Mouse (Mus musculus) cerebellum, adult 9-10 months (tissue): ENCODE results near the gene Prkag3.
A peak's percentile ranks its signal among the peaks of the same experiment; 100 is the strongest.

ENCODE experiments used
- DNase-seq: peaks from one replicate; pipeline ENCODE4 v3.0.0; 2022

Prkag3 gene

DNA sequence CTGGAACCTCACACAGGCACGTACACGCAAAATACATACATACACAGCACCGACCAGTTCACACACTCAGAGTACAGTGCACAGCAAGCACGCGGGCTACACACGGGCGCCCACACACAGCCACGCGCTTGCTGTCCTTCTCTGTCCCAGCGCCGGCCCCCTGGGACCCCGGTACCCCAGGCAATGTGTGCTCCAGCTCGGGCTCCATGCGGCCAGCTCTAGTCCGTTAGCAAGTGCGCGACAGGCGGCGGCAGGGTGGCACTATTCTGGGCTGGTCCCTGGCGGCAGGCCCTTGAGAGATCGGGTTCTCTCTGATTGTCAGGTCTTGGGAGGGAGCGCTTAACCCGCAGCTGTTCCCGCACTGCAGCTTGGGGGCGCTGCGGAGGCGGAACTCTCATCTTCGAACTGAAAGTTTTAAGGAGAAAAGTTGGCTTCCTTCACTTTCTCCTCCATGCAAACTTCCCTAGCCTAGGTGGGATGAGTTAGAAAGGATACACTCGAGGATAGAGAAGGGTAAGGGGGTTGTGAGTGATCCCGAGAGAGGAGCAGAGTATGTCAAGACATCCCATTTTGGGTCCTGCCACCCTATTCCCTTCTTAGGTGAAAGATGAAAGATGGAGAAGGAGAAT, at the start of gene Prkag3:
TSS of gene Prkag3 (minus strand) at position 579 of the 629 bp plus-strand sequence.
- no peak for DNase-seq

DNA sequence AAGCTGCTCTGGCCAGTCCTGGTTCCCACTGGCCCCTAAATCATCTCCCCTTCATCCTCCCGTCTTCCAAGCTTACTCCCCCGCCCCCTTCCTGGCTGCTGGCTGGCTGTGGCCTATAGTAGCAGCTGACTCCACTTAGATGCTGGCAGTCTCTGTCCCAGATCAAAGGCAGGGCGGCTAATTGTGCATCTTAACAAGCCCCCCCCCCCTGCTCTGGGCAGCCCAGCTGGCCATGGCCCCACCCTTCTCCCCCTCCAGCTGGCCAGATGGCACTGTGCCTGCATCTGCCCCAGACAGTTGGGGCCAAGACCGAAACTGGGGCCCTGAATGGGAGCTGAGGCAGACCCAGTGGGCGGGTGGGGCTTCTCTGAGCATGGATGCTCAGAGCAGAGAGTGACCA, 48.4 kb upstream of the Prkag3 start:
- DNase-seq: no peak

- no peak for DNase-seq
Observed at GRCm38 (mm10) chr1:74795145-74795529, 46.1 kb upstream of the Prkag3 start.

- no peak for DNase-seq
Observed at GRCm38 (mm10) chr1:74794487-74795144, 45.6 kb upstream of the Prkag3 start.

GRCm38 (mm10) chr1:74792831-74793660, 44.0 kb upstream of the Prkag3 start:
- DNase-seq: no peak

GRCm38 (mm10) chr1:74791249-74791648, 42.2 kb upstream of the Prkag3 start, which contains the start of gene Wnt10a:
Wnt10a (plus strand) TSS chr1:74791516.
- no peak for DNase-seq

DNA sequence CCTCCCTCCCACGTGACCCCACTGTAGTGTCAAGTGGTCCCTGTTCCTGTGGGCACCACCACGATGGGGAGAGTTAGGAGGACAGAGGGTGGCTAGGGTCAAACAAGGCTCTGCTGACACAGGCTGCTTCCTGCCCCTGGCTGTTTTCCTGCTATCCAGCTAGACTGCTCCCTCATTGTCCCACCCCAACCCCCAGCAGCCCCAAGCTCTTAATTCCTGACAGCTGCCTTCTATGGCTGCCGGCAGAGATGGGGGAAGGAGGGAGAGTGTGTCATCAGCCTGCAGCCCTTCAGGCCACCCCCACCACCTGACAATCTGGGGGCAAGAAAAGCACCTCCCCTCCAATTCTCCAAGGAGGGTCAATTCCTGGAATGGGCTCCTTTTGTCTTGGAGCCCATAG, 41.1 kb upstream of the Prkag3 start:
- no peak for DNase-seq

DNA sequence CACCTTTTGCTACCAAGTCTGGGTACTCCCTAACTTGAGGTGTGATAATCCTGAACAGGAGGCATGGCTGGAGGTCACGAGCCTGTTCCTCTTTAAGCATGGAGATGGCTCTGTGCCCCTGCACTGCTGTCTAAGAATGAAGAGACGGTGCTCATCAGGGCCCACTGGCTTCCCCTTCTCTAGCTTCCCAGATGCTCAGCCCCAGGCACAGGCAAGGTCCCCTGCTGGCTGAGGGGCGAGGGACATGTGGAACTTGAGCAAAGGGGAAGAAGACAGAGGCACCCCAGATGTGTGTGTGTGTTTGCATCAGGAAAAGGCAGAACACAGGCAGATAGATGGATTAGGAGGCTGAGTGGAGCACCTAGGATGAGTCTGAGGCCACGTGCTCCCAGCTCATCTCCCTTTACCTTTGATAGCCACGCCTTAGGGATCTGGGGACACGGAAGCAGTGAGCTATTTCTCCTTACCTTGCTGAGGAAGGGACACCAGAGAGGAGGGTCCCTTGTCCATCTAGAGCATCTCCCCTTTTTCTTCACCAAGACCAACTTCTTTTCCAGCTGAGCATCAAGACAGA, 39.7 kb upstream of the Prkag3 start:
- no peak for DNase-seq

DNA sequence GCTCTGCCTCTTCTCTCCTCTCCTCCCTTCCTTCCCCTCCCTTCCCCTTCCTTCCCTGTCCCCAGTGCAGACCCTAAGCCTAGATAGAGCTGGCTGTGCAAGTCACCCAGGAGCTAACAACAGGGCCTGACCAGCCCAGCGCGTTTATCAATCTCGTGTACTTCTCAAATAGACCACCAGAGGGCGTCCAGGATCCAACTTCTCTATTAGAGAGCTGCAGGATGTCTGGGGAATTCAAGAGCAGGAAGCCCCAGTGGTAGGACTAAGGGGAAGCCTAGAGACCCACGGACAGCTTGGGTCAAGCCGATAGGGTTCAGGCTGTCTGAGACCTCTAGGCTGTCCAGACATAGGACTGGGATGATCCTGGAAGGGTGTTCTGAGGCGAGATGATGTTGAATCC, 38.8 kb upstream of the Prkag3 start:
- peak; percentile 86 for DNase-seq

DNA sequence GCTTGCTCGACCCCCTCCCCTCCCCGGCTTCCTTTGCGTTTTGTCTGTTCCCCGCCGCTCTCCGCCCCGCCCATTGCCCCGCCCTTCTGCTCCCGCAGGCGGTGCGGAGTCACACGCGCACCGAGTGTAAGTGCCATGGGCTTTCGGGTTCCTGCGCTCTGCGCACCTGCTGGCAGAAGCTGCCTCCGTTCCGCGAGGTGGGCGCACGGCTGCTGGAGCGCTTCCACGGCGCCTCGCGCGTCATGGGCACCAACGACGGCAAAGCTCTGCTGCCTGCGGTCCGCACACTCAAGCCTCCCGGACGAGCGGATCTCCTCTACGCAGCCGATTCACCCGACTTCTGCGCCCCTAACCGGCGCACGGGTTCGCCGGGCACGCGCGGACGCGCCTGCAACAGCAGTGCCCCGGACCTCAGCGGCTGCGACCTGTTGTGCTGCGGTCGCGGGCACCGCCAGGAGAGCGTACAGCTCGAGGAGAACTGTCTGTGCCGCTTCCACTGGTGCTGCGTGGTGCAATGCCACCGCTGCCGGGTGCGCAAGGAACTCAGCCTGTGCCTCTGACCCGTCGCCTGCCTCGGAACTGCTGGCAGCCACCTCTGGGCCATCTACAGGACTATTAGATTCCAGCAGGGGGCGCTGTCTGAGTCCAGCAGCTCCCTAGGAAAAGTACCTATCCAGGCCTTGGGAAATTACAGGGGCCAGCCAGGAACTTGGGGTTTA, 35.2 kb upstream of the Prkag3 start:
- no peak for DNase-seq

DNA sequence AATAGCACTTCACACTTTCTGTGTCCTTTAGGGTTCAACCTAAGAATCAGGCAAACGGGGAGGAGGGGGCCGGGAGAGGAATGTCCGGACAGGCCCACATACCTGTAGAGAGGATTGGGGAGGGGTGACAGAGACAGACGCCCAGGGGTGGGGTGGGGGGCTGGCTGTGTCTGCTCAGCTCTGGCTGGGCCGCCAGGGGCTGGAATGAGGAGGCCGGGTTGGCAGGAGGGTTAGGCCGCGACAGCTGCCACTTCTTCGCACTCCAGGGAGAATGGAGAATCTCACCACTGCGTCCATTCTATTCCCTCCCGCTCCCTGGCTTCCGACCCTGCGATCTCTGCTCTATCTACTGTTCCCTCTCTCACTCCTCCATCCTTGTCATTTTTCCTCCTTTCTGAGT, 34.5 kb upstream of the Prkag3 start:
- no peak for DNase-seq

- no peak for DNase-seq
Observed at GRCm38 (mm10) chr1:74782045-74782444, 33.0 kb upstream of the Prkag3 start.

- no peak for DNase-seq
Observed at GRCm38 (mm10) chr1:74778934-74779486, 30.0 kb upstream of the Prkag3 start.

- no peak for DNase-seq
Observed at GRCm38 (mm10) chr1:74775816-74776215, 26.8 kb upstream of the Prkag3 start.

DNA sequence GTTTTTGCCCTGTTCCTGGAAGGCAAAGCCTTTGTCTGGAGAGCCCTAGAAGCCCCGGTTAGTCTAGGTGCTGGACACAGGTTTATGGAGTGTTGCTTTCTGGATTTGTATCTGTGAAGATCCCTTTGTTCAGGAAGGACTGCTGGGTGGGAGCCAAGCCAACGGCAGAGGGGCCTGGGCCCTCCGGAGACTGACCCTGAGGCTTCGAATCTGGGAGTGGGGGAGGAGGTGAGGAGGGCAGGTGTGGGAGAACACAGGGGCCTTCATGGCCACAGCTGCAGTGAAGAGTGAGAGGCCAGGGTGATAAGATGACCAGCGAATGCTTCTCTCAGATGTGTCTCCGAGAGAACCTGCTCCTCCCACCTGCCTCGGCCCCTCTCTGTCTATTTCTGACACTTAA, 25.0 kb upstream of the Prkag3 start:
- DNase-seq: no peak

GRCm38 (mm10) chr1:74773136-74773535, 24.1 kb upstream of the Prkag3 start:
- DNase-seq: peak; percentile 45

DNA sequence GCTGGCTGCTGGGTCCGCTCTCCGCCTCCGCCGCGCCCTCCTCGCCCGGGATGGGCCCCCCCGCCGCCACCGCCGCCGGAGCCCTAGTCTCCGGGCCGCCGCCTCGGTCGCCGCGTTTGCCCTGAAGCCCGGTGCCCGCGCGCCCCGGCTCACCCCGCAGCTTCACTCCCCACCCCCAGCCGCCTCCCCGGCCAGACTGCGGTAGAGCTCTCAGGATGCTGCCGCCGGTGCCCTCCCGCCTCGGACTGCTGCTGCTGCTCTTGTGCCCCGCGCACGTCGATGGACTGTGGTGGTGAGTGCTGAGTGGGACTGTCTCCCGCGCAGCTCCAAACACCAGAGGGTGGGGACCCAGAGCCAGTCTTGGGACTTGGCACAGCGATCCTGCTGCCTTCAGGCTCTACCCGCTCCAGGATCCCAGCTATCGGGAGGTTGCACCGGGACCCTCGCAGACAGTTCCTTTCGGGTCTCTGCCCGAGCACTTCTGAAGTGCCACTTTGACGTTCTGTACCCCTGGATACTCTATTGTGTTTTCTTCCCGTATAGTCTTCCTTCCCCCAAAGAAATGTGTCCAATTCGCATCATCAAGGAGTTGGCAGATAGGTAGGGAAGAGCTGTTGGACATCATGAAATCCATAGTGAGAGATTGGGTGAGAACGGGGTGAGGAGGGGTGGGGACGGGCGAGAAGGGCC, 23.1 kb upstream of the Prkag3 start:
- no peak for DNase-seq

DNA sequence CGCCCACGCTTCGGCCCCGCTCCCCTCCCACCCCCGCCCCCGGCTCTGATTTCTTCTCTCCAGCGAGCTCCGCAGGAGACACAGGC, 22.7 kb upstream of the Prkag3 start, which contains the start of gene Wnt6:
TSS of gene Wnt6 (plus strand) at position 48 of the 86 bp plus-strand sequence.
- no peak for DNase-seq

DNA sequence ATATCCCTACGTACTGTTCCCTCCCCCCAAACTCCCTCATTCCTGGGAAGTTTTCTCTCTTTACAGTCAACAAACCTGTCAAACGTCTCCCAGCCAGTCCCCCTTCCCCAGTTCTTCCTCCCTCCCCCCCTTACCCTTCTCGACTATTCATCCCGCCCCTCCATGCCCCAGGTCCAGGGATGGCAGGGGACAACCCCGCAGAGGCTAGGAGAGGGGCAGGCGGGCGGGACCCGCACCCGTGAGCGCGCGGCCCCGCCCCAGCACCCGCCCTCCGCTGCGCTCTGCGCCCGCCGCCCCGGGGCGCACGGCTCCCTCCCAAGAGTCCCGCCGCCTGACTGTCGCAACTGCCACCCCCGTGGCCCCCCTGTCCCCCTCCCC, 22.4 kb upstream of the Prkag3 start:
- DNase-seq: no peak

DNA sequence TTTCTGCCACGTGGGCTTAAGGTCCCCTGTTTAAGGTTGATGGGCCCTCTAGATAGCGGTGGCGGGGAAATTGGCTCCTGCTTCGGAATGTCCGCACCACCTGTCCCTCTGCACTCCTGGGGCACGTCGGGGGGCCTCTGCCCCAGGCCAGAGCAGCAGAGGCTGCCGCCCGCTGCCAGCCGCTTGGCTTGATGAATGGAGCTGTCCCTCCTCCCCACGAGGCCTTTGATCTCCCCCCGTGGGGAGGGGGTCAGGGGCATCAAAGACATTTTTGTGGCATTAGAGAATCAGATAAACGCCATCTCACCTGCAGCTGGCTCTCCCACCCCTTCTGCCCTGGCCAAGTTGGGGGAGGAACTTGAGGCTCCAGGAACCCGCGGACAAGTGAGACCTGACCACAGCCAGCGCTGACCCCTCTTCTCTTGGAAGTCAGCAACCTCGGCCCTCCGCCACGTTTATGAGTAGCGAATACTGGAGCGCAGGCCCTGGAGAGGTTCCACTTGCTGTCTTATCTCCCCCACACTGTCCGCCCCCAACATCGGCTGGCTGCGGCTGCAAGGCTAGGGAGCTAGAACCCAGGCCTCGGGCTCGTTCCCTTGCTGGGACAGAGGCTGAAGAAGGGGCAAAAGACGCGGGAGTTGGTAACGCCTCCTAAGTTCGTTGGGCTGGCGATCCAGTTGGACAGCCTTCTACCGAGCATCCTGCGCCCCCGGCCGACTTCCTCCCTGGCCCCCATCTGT, 21.9 kb upstream of the Prkag3 start:
- DNase-seq: no peak

GRCm38 (mm10) chr1:74763081-74763480, 14.1 kb upstream of the Prkag3 start:
- DNase-seq: peak; percentile 32

GRCm38 (mm10) chr1:74759773-74760172, 10.8 kb upstream of the Prkag3 start:
- peak; percentile 33 for DNase-seq
